In the genomic region with DNA sequence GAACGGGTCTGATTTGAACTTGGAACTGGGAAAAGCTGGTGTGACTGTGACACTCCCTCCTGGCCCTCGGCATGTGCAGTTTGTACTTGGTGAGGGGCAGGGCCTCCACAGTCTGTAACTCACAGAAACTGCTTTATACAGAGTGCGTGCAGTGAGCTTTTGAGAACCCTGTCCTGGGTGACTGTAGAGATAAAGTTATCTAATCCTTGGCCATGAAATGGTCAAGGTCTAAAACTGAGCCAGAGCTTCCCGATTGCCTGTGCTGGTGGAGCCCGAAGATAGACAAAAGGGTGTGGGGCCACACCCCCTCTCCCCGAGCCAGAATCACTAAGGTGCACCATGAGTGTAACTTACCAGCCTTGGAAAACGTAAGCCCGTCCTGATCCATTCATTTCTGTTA, we compare ENCODE assay signal across 11 mouse cellular contexts. TPM values are rescaled to one million over a fixed set of nuclear protein-coding genes. Genes with fewer than 3 reads are reported as not detected.
DNase-seq lines count a peak whose midpoint lies in the region; ATAC-seq lines count a peak whose summit lies in the region.
"Had no signal": no experiment of that assay in that cellular context is flagged by ENCODE, and none has a peak within 500 bp of the region (broad histone marks: within the 10 kb centered on the region; RNA-seq: fewer than 3 reads in every experiment).

No protein-coding gene starts in this region.

- no peak for DNase-seq in kidney, postnatal 4 days
- peak; percentile 58 for DNase-seq in adrenal gland, adult 8-10 months
- no peak for DNase-seq in embryonic facial prominence, embryonic 10.5 days (ENCODE audit: low spot score)
- no peak for DNase-seq in liver, embryonic 13.5 days
- DNase-seq in cerebellum, adult 11-12 months, result no peak
- no peak for DNase-seq in layer of hippocampus, postnatal 14 days (ENCODE audit: low spot score in 2 of 2)
- DNase-seq: embryo, embryonic 11 days; gastrocnemius, postnatal 36 days; kidney, adult 11 months had no signal

- H3K4me1 ChIP-seq in kidney, embryonic 16.5 days (ENCODE audit: insufficient read depth, low read length), result peaks cover 68% of the 10 kb centered on the region
- H3K4me1 ChIP-seq in embryonic facial prominence, embryonic 10.5 days, result peaks cover 95% of the 10 kb centered on the region
- peaks cover 40% of the 10 kb centered on the region for H3K4me1 ChIP-seq in liver, embryonic 13.5 days (replicated peaks)

- peak overlapping the region; percentile 84 for H3K27ac ChIP-seq in kidney, embryonic 16.5 days (ENCODE audit: low read length)
- peak overlapping the region; percentile 92 for H3K27ac ChIP-seq in embryonic facial prominence, embryonic 10.5 days (replicated peaks)
- no peak overlapping the region for H3K27ac ChIP-seq in liver, embryonic 13.5 days

- no peak overlapping the region for H3K4me2 ChIP-seq in kidney, embryonic 16.5 days (replicated peaks; ENCODE audit: low read depth, low read length)
- H3K4me2 ChIP-seq in liver, embryonic 13.5 days, result no peak overlapping the region

- 66% methylated on average over 8 of the region's 8 CpGs for WGBS in kidney, embryonic 16.5 days
- 78% methylated on average over 8 of the region's 8 CpGs for WGBS in embryonic facial prominence, embryonic 10.5 days
- 32% methylated on average over 8 of the region's 8 CpGs for WGBS in liver, embryonic 13.5 days (ENCODE audit: insufficient replicate concordance)

- no peak overlapping the region for H3K4me3 ChIP-seq in kidney, embryonic 16.5 days (ENCODE audit: low read length)
- peak overlapping the region; percentile 37; the same call in 1 of the 2 replicates for H3K4me3 ChIP-seq in embryonic facial prominence, embryonic 10.5 days
- no peak overlapping the region for H3K4me3 ChIP-seq in liver, embryonic 13.5 days (replicated peaks)

- no peaks in the 10 kb centered on the region for H3K36me3 ChIP-seq in kidney, embryonic 16.5 days (ENCODE audit: insufficient read depth, low read length)
- peaks cover 35% of the 10 kb centered on the region for H3K36me3 ChIP-seq in embryonic facial prominence, embryonic 10.5 days (replicated peaks)
- peaks cover 25% of the 10 kb centered on the region; the same call in 1 of the 2 replicates for H3K36me3 ChIP-seq in liver, embryonic 13.5 days

- H3K9ac ChIP-seq in kidney, embryonic 16.5 days (replicated peaks; ENCODE audit: low read length), result no peak overlapping the region
- no peak overlapping the region for H3K9ac ChIP-seq in liver, embryonic 13.5 days

- no peaks in the 10 kb centered on the region for H3K27me3 ChIP-seq in kidney, embryonic 16.5 days (ENCODE audit: insufficient read depth, low read length)
- no peaks in the 10 kb centered on the region for H3K27me3 ChIP-seq in embryonic facial prominence, embryonic 10.5 days (replicated peaks; ENCODE audit: low read depth, poor library complexity, severe bottlenecking)
- H3K27me3 ChIP-seq in liver, embryonic 13.5 days, result no peaks in the 10 kb centered on the region

- ATAC-seq in kidney, embryonic 16.5 days (ENCODE audit: low FRiP score, low TSS enrichment), result no peak
- peak; percentile 41; the same call in 1 of the 2 replicates for ATAC-seq in liver, embryonic 13.5 days (ENCODE audit: low read depth)

- H3K9me3 ChIP-seq in kidney, embryonic 16.5 days (ENCODE audit: low read length), result no peaks in the 10 kb centered on the region
- no peaks in the 10 kb centered on the region for H3K9me3 ChIP-seq in embryonic facial prominence, embryonic 10.5 days
- no peaks in the 10 kb centered on the region for H3K9me3 ChIP-seq in liver, embryonic 13.5 days (replicated peaks)
- H3K9me3 ChIP-seq: G1E had no signal

RNA-seq across cellular contexts. Expression of a gene that starts 58.2 kb away (rescaled TPM):
- 405 and 415 TPM in 2 replicates for polyA plus RNA-seq in kidney, embryonic 16.5 days (2015; fragmentation: Nextera tagmentation; extraction: Ambion mirVana)
- 100 to 1,000 TPM; 357 to 412 (median 388) TPM for total RNA-seq in adrenal gland, adult 8-10 months (2022)
- 388 and 409 TPM in 2 replicates for polyA plus RNA-seq in embryonic facial prominence, embryonic 10.5 days (2016; fragmentation: Nextera tagmentation; extraction: Ambion mirVana)
- polyA plus RNA-seq in liver, embryonic 13.5 days (2015; fragmentation: Nextera tagmentation; extraction: Ambion mirVana), result 173 and 198 TPM in 2 replicates
- 100 to 1,000 TPM; 406 to 431 TPM for total RNA-seq in layer of hippocampus, postnatal 14 days (2021)

RNA-seq across cellular contexts. Expression of a gene that starts 59.6 kb away (rescaled TPM):
- 16.9 and 17.6 TPM in 2 replicates for polyA plus RNA-seq in kidney, embryonic 16.5 days (2015; fragmentation: Nextera tagmentation; extraction: Ambion mirVana)
- total RNA-seq in adrenal gland, adult 8-10 months (2022), result 10 to 100 TPM; 10.3 to 12.0 (median 11.6) TPM
- polyA plus RNA-seq in embryonic facial prominence, embryonic 10.5 days (2016; fragmentation: Nextera tagmentation; extraction: Ambion mirVana), result 17.5 and 17.7 TPM in 2 replicates
- polyA plus RNA-seq in liver, embryonic 13.5 days (2015; fragmentation: Nextera tagmentation; extraction: Ambion mirVana), result 9.7 and 10.3 TPM in 2 replicates
- 10 to 100 TPM; 11.9 to 16.8 TPM for total RNA-seq in layer of hippocampus, postnatal 14 days (2021)

RNA-seq across cellular contexts. Expression of a gene that starts 59.7 kb away (rescaled TPM):
- 201 and 210 TPM in 2 replicates for polyA plus RNA-seq in kidney, embryonic 16.5 days (2015; fragmentation: Nextera tagmentation; extraction: Ambion mirVana)
- total RNA-seq in adrenal gland, adult 8-10 months (2022), result 10 to 100 TPM; 65.4 to 73.5 (median 68.8) TPM
- polyA plus RNA-seq in embryonic facial prominence, embryonic 10.5 days (2016; fragmentation: Nextera tagmentation; extraction: Ambion mirVana), result 141 and 158 TPM in 2 replicates
- 39.8 and 40.0 TPM in 2 replicates for polyA plus RNA-seq in liver, embryonic 13.5 days (2015; fragmentation: Nextera tagmentation; extraction: Ambion mirVana)
- total RNA-seq in layer of hippocampus, postnatal 14 days (2021), result 10 to 100 TPM; 28.2 to 29.7 TPM
